Mouse (Mus musculus): Measurements from ENCODE around the gene Ctnnd2. TPM values are rescaled to one million over a fixed set of nuclear protein-coding genes. Genes with fewer than 3 reads are reported as not detected.

The Ctnnd2 gene
- polyA plus RNA-seq, 1 experiment from 2014 or later, result 45.1 TPM

- Histone ChIP-seq H3K27me3 (replicated peaks; ENCODE audit: control insufficient read depth, insufficient read depth, low read length) (no peaks in the 10 kb centered on the region), H3K9ac (ENCODE audit: low read length) (no peak overlapping the region), H3K9me3 (replicated peaks; ENCODE audit: control insufficient read depth, low read length) (no peaks in the 10 kb centered on the region), H3K4me3 (ENCODE audit: low read depth, low read length) (no peak overlapping the region), H3K36me3 (ENCODE audit: control insufficient read depth, insufficient read depth, low read length) (no peaks in the 10 kb centered on the region), H3K4me2 (ENCODE audit: low read length) (no peak overlapping the region), H3K27ac (ENCODE audit: low read depth, low read length) (no peak overlapping the region), H3K4me1 (ENCODE audit: control insufficient read depth, insufficient read depth, low read length) (no peaks in the 10 kb centered on the region)
- no peak for ATAC-seq
- WGBS, result 94% methylated on average over 12 of the region's 12 CpGs
- no peak for DNase-seq (ENCODE audit: low spot score)
Measured at GRCm38 (mm10) chr15:30550956-30551355, 378.6 kb downstream of the Ctnnd2 start.

DNA sequence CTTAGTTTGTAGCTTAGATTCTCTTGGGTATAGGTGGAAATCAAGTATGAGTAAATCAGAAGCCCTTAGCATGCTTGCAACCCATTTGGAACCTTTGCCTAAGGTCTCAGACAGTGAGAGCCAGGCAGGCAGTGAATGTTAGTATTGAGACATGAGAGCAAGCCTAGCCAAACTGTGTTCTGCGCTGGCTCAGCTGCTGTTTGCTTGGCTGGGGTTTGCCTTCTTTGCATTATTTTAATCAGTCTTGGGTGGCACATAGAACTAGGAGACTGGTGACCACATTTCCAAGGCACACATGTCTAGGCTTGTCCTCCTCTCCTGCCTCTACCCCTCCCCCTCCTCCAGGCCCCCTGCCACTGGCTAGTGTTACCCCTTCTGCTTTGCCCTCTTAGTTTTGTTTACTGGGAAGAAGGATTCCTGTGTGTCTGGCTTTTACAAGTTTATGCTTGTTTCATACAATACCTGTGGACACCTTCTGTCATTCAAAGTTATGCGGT lies 381.6 kb downstream of the Ctnnd2 start:
- ATAC-seq (no peak), DNase-seq (ENCODE audit: low spot score) (no peak)
- no peaks in the 10 kb centered on the region for H3K36me3 ChIP-seq (ENCODE audit: control insufficient read depth, insufficient read depth, low read length)

DNA sequence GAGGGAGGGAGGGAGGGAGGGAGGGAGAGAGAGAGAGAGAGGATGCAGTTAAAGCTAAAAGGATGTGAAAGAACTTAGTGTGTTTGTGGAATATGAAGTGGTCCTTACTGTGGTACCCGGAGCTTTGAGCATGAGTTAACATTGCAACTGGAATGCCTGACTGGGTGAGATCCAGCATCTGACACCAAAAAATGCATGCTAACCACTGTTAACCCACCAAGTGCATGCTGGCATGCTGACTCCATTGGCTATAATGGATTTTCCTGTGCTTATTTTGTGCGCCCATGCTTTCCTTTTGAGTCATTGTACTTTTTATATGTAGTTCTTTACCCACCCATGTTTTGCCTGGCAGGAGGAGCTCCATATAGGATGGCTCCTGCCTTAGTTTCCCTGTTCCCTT lies 383.4 kb downstream of the Ctnnd2 start:
- no peaks in the 10 kb centered on the region for H3K9me3 ChIP-seq (replicated peaks; ENCODE audit: control insufficient read depth, low read length)

More for the DNA sequence above, 381.6 kb downstream of the Ctnnd2 start:
- WGBS, result 76% methylated on average over 2 of the region's 2 CpGs
- Histone ChIP-seq H3K4me2 (ENCODE audit: low read length) (no peak overlapping the region), H3K27me3 (replicated peaks; ENCODE audit: control insufficient read depth, insufficient read depth, low read length) (no peaks in the 10 kb centered on the region), H3K27ac (ENCODE audit: low read depth, low read length) (no peak overlapping the region), H3K4me3 (ENCODE audit: low read depth, low read length) (no peak overlapping the region), H3K9me3 (replicated peaks; ENCODE audit: control insufficient read depth, low read length) (no peaks in the 10 kb centered on the region), H3K4me1 (ENCODE audit: control insufficient read depth, insufficient read depth, low read length) (no peaks in the 10 kb centered on the region), H3K9ac (ENCODE audit: low read length) (no peak overlapping the region)

GRCm38 (mm10) chr15:30562375-30562774 lies 390.0 kb downstream of the Ctnnd2 start:
- H3K36me3 ChIP-seq (ENCODE audit: control insufficient read depth, insufficient read depth, low read length), result no peaks in the 10 kb centered on the region
- H3K27me3 ChIP-seq (replicated peaks; ENCODE audit: control insufficient read depth, insufficient read depth, low read length), result no peaks in the 10 kb centered on the region
- H3K9me3 ChIP-seq (replicated peaks; ENCODE audit: control insufficient read depth, low read length), result no peaks in the 10 kb centered on the region
- DNase-seq (ENCODE audit: low spot score) (no peak), ATAC-seq (no peak)
- H3K4me3 ChIP-seq (ENCODE audit: low read depth, low read length), result no peak overlapping the region
- no peak overlapping the region for H3K27ac ChIP-seq (ENCODE audit: low read depth, low read length)
- H3K9ac ChIP-seq (ENCODE audit: low read length), result no peak overlapping the region
- WGBS, result 87% methylated on average over 5 of the region's 5 CpGs
- no peak overlapping the region for H3K4me2 ChIP-seq (ENCODE audit: low read length)
- no peaks in the 10 kb centered on the region for H3K4me1 ChIP-seq (ENCODE audit: control insufficient read depth, insufficient read depth, low read length)

More for the DNA sequence above, 383.4 kb downstream of the Ctnnd2 start:
- Histone ChIP-seq H3K27me3 (replicated peaks; ENCODE audit: control insufficient read depth, insufficient read depth, low read length) (no peaks in the 10 kb centered on the region), H3K4me3 (ENCODE audit: low read depth, low read length) (no peak overlapping the region), H3K4me2 (ENCODE audit: low read length) (no peak overlapping the region), H3K4me1 (ENCODE audit: control insufficient read depth, insufficient read depth, low read length) (no peaks in the 10 kb centered on the region), H3K36me3 (ENCODE audit: control insufficient read depth, insufficient read depth, low read length) (no peaks in the 10 kb centered on the region), H3K9ac (ENCODE audit: low read length) (no peak overlapping the region), H3K27ac (ENCODE audit: low read depth, low read length) (no peak overlapping the region)
- ATAC-seq (no peak), DNase-seq (ENCODE audit: low spot score) (no peak)
- 88% methylated on average over 2 of the region's 2 CpGs for WGBS

- no peaks in the 10 kb centered on the region for H3K9me3 ChIP-seq (replicated peaks; ENCODE audit: control insufficient read depth, low read length)
- H3K27ac ChIP-seq (ENCODE audit: low read depth, low read length), result no peak overlapping the region
- no peak overlapping the region for H3K9ac ChIP-seq (ENCODE audit: low read length)
- ATAC-seq (no peak), DNase-seq (ENCODE audit: low spot score) (no peak)
- H3K4me1 ChIP-seq (ENCODE audit: control insufficient read depth, insufficient read depth, low read length), result no peaks in the 10 kb centered on the region
- no peak overlapping the region for H3K4me3 ChIP-seq (ENCODE audit: low read depth, low read length)
- 92% methylated on average over 2 of the region's 2 CpGs for WGBS
- no peak overlapping the region for H3K4me2 ChIP-seq (ENCODE audit: low read length)
- no peaks in the 10 kb centered on the region for H3K36me3 ChIP-seq (ENCODE audit: control insufficient read depth, insufficient read depth, low read length)
- H3K27me3 ChIP-seq (replicated peaks; ENCODE audit: control insufficient read depth, insufficient read depth, low read length), result no peaks in the 10 kb centered on the region
Measured at GRCm38 (mm10) chr15:30564594-30564993, 392.2 kb downstream of the Ctnnd2 start.

DNA sequence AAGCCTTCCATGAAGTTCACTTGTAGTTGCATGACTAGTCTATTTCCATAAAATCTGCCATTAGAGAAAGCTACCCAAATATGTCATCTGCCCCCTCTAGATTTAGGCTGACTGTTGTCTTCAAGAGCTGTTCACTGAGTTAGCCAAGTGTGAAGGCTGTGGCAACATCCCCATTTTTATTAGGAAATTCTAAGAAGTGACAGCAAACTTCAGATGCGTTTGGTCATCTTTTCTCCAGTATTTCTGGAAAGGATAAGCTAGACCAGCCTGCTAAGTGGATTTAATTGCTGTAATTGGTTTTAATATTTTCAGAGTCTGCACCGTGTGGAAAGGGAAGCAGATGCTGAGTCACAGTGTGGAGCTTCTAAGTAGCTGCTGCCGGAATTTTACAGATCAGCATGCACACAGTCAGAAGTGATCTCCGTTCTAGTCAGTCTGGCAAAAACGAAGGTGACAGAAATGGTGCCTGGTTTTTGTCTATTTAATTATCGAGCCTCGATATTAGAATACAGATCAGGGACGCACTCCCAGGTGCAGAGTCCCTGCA lies 397.9 kb downstream of the Ctnnd2 start:
- Histone ChIP-seq H3K9me3 (replicated peaks; ENCODE audit: control insufficient read depth, low read length) (no peaks in the 10 kb centered on the region), H3K4me2 (ENCODE audit: low read length) (no peak overlapping the region), H3K4me1 (ENCODE audit: control insufficient read depth, insufficient read depth, low read length) (no peaks in the 10 kb centered on the region), H3K4me3 (ENCODE audit: low read depth, low read length) (no peak overlapping the region), H3K27me3 (replicated peaks; ENCODE audit: control insufficient read depth, insufficient read depth, low read length) (no peaks in the 10 kb centered on the region), H3K27ac (ENCODE audit: low read depth, low read length) (no peak overlapping the region), H3K36me3 (ENCODE audit: control insufficient read depth, insufficient read depth, low read length) (no peaks in the 10 kb centered on the region), H3K9ac (ENCODE audit: low read length) (no peak overlapping the region)
- WGBS, result 78% methylated on average over 8 of the region's 8 CpGs
- DNase-seq (ENCODE audit: low spot score) (peak; percentile 39), ATAC-seq (no peak)

DNA sequence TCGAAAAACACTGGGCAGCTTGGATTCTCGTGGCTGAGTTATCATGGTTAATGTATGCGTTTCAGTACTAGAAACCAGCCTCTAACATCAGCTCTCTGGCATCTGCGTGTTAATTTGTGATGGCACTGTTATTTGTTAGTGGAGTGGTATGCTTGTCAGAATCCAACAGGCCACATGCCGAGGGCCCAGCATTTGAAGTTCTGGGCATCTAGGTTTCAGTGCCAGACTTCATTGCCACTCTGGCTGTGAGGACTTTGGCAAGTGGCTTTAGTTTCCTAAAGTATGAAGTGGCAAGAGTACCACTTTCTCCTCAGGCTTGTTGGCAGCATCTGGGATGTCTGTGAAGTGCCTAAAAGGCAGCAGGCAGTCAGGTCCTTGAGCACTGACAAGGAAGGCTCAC lies 415.1 kb downstream of the Ctnnd2 start:
- no peak overlapping the region for H3K27ac ChIP-seq (ENCODE audit: low read depth, low read length)
- H3K9me3 ChIP-seq (replicated peaks; ENCODE audit: control insufficient read depth, low read length), result no peaks in the 10 kb centered on the region
- H3K4me3 ChIP-seq (ENCODE audit: low read depth, low read length), result no peak overlapping the region
- DNase-seq (ENCODE audit: low spot score) (peak; percentile 15), ATAC-seq (no peak)
- H3K27me3 ChIP-seq (replicated peaks; ENCODE audit: control insufficient read depth, insufficient read depth, low read length), result no peaks in the 10 kb centered on the region
- no peaks in the 10 kb centered on the region for H3K4me1 ChIP-seq (ENCODE audit: control insufficient read depth, insufficient read depth, low read length)
- H3K36me3 ChIP-seq (ENCODE audit: control insufficient read depth, insufficient read depth, low read length), result no peaks in the 10 kb centered on the region
- H3K4me2 ChIP-seq (ENCODE audit: low read length), result no peak overlapping the region
- WGBS, result 78% methylated on average over 5 of the region's 5 CpGs
- no peak overlapping the region for H3K9ac ChIP-seq (ENCODE audit: low read length)

DNA sequence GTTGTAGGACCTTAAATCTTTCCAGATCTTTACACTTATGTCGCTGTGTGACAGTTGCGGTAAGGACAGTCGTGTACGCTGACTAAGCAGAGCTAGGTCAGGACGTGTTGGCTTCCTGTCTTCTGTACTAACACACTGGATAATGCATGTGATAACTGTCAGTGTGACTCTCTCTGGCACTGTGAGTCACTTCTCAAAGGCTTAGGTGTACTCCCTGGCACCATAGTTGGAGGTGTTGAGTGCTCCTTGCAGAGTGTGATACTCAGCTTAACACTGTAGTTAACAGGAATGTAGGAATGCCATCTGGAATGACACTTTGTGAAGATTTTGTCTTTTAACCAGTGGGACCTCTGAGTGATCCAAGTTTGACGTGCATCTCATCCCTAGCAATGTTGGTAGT lies 418.5 kb downstream of the Ctnnd2 start:
- no peak for DNase-seq (ENCODE audit: low spot score)
- 87% methylated on average over 6 of the region's 6 CpGs for WGBS

DNA sequence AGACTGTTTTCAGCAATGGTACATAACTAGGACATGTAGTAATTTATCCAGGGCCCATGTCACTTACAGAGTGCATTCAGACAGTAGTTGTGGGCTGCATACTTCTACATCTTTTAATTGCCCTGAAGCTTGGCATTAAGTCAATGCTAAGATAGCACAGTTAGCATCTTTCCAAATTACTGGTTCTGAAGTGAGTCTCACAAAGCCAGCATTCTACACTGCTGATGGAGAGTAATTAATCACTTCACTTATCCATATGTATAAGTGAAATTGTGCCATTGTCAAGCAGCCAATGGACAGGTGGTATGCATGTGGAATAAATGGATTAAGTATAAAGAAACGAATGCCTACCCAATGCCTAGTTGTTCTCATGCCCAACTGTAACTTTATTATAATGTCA lies 423.1 kb downstream of the Ctnnd2 start:
- WGBS, result 16% methylated on average over 1 of the region's 1 CpGs
- no peak overlapping the region for H3K27ac ChIP-seq (ENCODE audit: low read depth, low read length)
- DNase-seq (ENCODE audit: low spot score) (peak; percentile 67), ATAC-seq (peak; percentile 76; the same call in 1 of the 2 replicates)
- H3K27me3 ChIP-seq (replicated peaks; ENCODE audit: control insufficient read depth, insufficient read depth, low read length), result no peaks in the 10 kb centered on the region
- H3K4me1 ChIP-seq (ENCODE audit: control insufficient read depth, insufficient read depth, low read length), result peaks cover 7% of the 10 kb centered on the region
- H3K36me3 ChIP-seq (ENCODE audit: control insufficient read depth, insufficient read depth, low read length), result no peaks in the 10 kb centered on the region
- no peak overlapping the region for H3K4me2 ChIP-seq (ENCODE audit: low read length)
- no peak overlapping the region for H3K9ac ChIP-seq (ENCODE audit: low read length)
- no peaks in the 10 kb centered on the region; the same call in 1 of the 2 replicates for H3K9me3 ChIP-seq (replicated peaks; ENCODE audit: control insufficient read depth, low read length)
- H3K4me3 ChIP-seq (ENCODE audit: low read depth, low read length), result no peak overlapping the region

More for the DNA sequence above, 418.5 kb downstream of the Ctnnd2 start:
- no peaks in the 10 kb centered on the region for H3K9me3 ChIP-seq (replicated peaks; ENCODE audit: control insufficient read depth, low read length)
- H3K36me3 ChIP-seq (ENCODE audit: control insufficient read depth, insufficient read depth, low read length), result no peaks in the 10 kb centered on the region
- H3K27ac ChIP-seq (ENCODE audit: low read depth, low read length), result no peak overlapping the region
- H3K4me3 ChIP-seq (ENCODE audit: low read depth, low read length), result no peak overlapping the region
- H3K9ac ChIP-seq (ENCODE audit: low read length), result no peak overlapping the region
- no peaks in the 10 kb centered on the region for H3K27me3 ChIP-seq (replicated peaks; ENCODE audit: control insufficient read depth, insufficient read depth, low read length)
- no peak overlapping the region for H3K4me2 ChIP-seq (ENCODE audit: low read length)
- H3K4me1 ChIP-seq (ENCODE audit: control insufficient read depth, insufficient read depth, low read length), result peaks cover 7% of the 10 kb centered on the region
- no peak for ATAC-seq

Measured in forebrain, embryonic 14.5 days (tissue).